Mouse (Mus musculus): Measurements from ENCODE around the gene Mxd3. TPM values are rescaled to one million over a fixed set of nuclear protein-coding genes. Genes with fewer than 3 reads are reported as not detected.

The Mxd3 gene
- polyA plus RNA-seq, 1 experiment from 2014 or later, result 24.9 TPM

DNA sequence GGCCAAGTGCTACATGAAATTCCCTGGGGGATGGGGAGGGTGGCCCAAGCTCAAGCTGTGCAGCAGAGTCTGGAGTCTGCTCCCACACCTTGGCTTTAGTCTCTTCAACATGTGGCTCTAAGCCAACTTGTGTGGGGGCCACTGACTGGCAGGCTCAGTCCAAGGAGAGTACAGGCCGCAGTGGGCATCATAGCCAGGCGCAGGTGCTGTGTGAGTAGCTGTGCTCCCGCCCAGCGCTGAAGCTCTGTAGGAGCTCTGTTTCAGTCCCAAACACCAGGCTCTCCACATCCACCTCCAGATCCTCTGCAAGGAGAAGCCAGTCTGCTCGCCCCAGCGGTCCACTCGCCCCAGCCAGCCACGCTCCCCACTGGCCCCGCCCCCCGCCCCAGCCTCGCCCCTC is 4.0 kb downstream of the Mxd3 start:
- Histone ChIP-seq H3K9ac (ENCODE audit: low read depth, low read length) (peak overlapping the region; percentile 43; the same call in 1 of the 2 replicates), H3K27me3 (replicated peaks; ENCODE audit: control insufficient read depth, insufficient read depth, low read length) (no peaks in the 10 kb centered on the region), H3K27ac (ENCODE audit: low read length) (peak overlapping the region; percentile 21; the same call in 1 of the 2 replicates), H3K4me2 (ENCODE audit: low read depth, low read length) (no peak overlapping the region), H3K36me3 (ENCODE audit: control insufficient read depth, insufficient read depth, low read length) (peaks cover 15% of the 10 kb centered on the region), H3K4me3 (ENCODE audit: low read length) (no peak overlapping the region), H3K4me1 (ENCODE audit: control insufficient read depth, insufficient read depth, low read length) (peaks cover 51% of the 10 kb centered on the region), H3K9me3 (ENCODE audit: control insufficient read depth, low read length) (no peaks in the 10 kb centered on the region)
- no peak for ATAC-seq
- 63% methylated on average over 11 of the region's 11 CpGs for WGBS

- Histone ChIP-seq H3K9ac (ENCODE audit: low read depth, low read length) (peak overlapping the region; percentile 97), H3K4me1 (ENCODE audit: control insufficient read depth, insufficient read depth, low read length) (peaks cover 38% of the 10 kb centered on the region), H3K27ac (ENCODE audit: low read length) (peak overlapping the region; percentile 89), H3K4me3 (ENCODE audit: low read length) (peak overlapping the region; percentile 78), H3K36me3 (ENCODE audit: control insufficient read depth, insufficient read depth, low read length) (peaks cover 22% of the 10 kb centered on the region), H3K9me3 (ENCODE audit: control insufficient read depth, low read length) (no peaks in the 10 kb centered on the region), H3K27me3 (replicated peaks; ENCODE audit: control insufficient read depth, insufficient read depth, low read length) (no peaks in the 10 kb centered on the region), H3K4me2 (ENCODE audit: low read depth, low read length) (peak overlapping the region; percentile 71)
- WGBS, result under 1% methylated on average over 31 of the region's 31 CpGs
- ATAC-seq, result peak; percentile 43
Observed at GRCm38 (mm10) chr13:55322130-55322825, 7.3 kb downstream of the Mxd3 start.

DNA sequence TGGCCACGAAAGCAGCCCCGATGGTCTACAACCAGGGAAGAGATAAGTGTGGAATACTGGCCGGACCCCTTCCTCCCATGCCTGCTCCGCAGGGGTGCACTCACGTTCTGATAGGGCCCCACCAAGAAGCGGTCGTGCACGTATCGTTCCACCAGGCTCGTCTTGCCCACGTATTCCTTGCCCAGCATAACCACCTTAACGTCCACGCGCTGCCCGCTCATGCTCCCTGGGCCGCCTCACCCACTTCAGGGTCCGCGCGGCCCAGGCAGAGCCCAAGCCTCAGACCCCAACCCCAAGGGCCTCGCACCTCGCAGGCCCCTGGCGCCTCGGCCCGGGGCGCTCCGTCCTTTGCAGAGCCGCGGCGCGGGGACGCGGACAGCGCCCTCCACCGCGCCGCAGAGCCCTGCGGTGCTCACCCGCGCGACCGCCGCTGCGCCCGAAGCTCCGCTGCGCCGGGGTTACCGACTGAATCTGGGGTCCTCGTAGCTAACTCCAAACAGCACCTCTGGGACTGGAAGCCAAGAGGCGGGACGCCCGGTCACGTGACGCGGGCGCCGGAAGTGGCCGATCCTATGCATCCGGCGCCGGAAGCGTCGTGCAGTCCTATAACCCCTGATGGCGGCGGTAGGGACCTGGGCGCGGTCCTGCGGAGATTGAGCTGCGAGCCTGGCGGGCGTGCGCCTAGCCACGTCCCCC is 8.0 kb downstream of the Mxd3 start, which contains the start of gene Rab24:
Gene Rab24 (minus strand): TSS at position 513 of the 696 bp plus-strand sequence.
- Histone ChIP-seq H3K4me1 (ENCODE audit: control insufficient read depth, insufficient read depth, low read length) (peaks cover 33% of the 10 kb centered on the region), H3K27ac (ENCODE audit: low read length) (peak within 1 kb of the TSS; percentile 89), H3K9ac (ENCODE audit: low read depth, low read length) (peak within 1 kb of the TSS; percentile 97), H3K4me2 (ENCODE audit: low read depth, low read length) (peak within 1 kb of the TSS; percentile 79), H3K4me3 (ENCODE audit: low read length) (peak within 1 kb of the TSS; percentile 78), H3K36me3 (ENCODE audit: control insufficient read depth, insufficient read depth, low read length) (peaks cover 22% of the 10 kb centered on the region), H3K9me3 (ENCODE audit: control insufficient read depth, low read length) (no peaks in the 10 kb centered on the region), H3K27me3 (replicated peaks; ENCODE audit: control insufficient read depth, insufficient read depth, low read length) (no peaks in the 10 kb centered on the region)
- ATAC-seq, result peak; percentile 88
- WGBS, result under 1% methylated on average over 73 of the region's 73 CpGs

GRCm38 (mm10) chr13:55319931-55320533 is 9.6 kb downstream of the Mxd3 start, which contains the start of gene Prelid1:
Gene Prelid1 (plus strand): TSS chr13:55320500.
- no peak for ATAC-seq
- WGBS, result 74% methylated on average over 4 of the region's 4 CpGs
- H3K36me3 ChIP-seq (ENCODE audit: control insufficient read depth, insufficient read depth, low read length), result peaks cover 13% of the 10 kb centered on the region

GRCm38 (mm10) chr13:55318351-55318750 is 11.3 kb downstream of the Mxd3 start:
- no peak overlapping the region for H3K4me2 ChIP-seq (ENCODE audit: low read depth, low read length)
- no peaks in the 10 kb centered on the region for H3K27me3 ChIP-seq (replicated peaks; ENCODE audit: control insufficient read depth, insufficient read depth, low read length)
- ATAC-seq, result no peak
- peaks cover 15% of the 10 kb centered on the region for H3K36me3 ChIP-seq (ENCODE audit: control insufficient read depth, insufficient read depth, low read length)
- WGBS, result 83% methylated on average over 3 of the region's 3 CpGs
- H3K9ac ChIP-seq (ENCODE audit: low read depth, low read length), result no peak overlapping the region
- no peaks in the 10 kb centered on the region for H3K9me3 ChIP-seq (ENCODE audit: control insufficient read depth, low read length)
- H3K4me3 ChIP-seq (ENCODE audit: low read length), result no peak overlapping the region
- H3K4me1 ChIP-seq (ENCODE audit: control insufficient read depth, insufficient read depth, low read length), result peaks cover 18% of the 10 kb centered on the region
- no peak overlapping the region for H3K27ac ChIP-seq (ENCODE audit: low read length)

More at GRCm38 (mm10) chr13:55319931-55320533, 9.6 kb downstream of the Mxd3 start, which contains the start of gene Prelid1:
- H3K27me3 ChIP-seq (replicated peaks; ENCODE audit: control insufficient read depth, insufficient read depth, low read length), result no peaks in the 10 kb centered on the region
- H3K9me3 ChIP-seq (ENCODE audit: control insufficient read depth, low read length), result no peaks in the 10 kb centered on the region
- peak within 1 kb of the TSS; percentile 79 for H3K4me2 ChIP-seq (ENCODE audit: low read depth, low read length)
- peak within 1 kb of the TSS; percentile 97 for H3K9ac ChIP-seq (ENCODE audit: low read depth, low read length)
- H3K4me1 ChIP-seq (ENCODE audit: control insufficient read depth, insufficient read depth, low read length), result peaks cover 26% of the 10 kb centered on the region
- peak within 1 kb of the TSS; percentile 78 for H3K4me3 ChIP-seq (ENCODE audit: low read length)
- peak within 1 kb of the TSS; percentile 81 for H3K27ac ChIP-seq (ENCODE audit: low read length)

- peaks cover 25% of the 10 kb centered on the region for H3K36me3 ChIP-seq (ENCODE audit: control insufficient read depth, insufficient read depth, low read length)
- H3K27me3 ChIP-seq (replicated peaks; ENCODE audit: control insufficient read depth, insufficient read depth, low read length), result no peaks in the 10 kb centered on the region
- no peak overlapping the region for H3K4me3 ChIP-seq (ENCODE audit: low read length)
- ATAC-seq, result peak; percentile 82
- no peak overlapping the region for H3K4me2 ChIP-seq (ENCODE audit: low read depth, low read length)
- H3K9me3 ChIP-seq (ENCODE audit: control insufficient read depth, low read length), result no peaks in the 10 kb centered on the region
- H3K9ac ChIP-seq (ENCODE audit: low read depth, low read length), result no peak overlapping the region
- WGBS, result 75% methylated on average over 2 of the region's 2 CpGs
- H3K27ac ChIP-seq (ENCODE audit: low read length), result peak overlapping the region; percentile 64
- H3K4me1 ChIP-seq (ENCODE audit: control insufficient read depth, insufficient read depth, low read length), result peaks cover 3% of the 10 kb centered on the region; the same call in 1 of the 2 replicates
Observed at GRCm38 (mm10) chr13:55314891-55315412, 14.7 kb downstream of the Mxd3 start.

- Histone ChIP-seq H3K27me3 (replicated peaks; ENCODE audit: control insufficient read depth, insufficient read depth, low read length) (no peaks in the 10 kb centered on the region), H3K9ac (ENCODE audit: low read depth, low read length) (no peak overlapping the region), H3K4me1 (ENCODE audit: control insufficient read depth, insufficient read depth, low read length) (no peaks in the 10 kb centered on the region), H3K4me3 (ENCODE audit: low read length) (no peak overlapping the region), H3K4me2 (ENCODE audit: low read depth, low read length) (no peak overlapping the region), H3K9me3 (ENCODE audit: control insufficient read depth, low read length) (no peaks in the 10 kb centered on the region), H3K27ac (ENCODE audit: low read length) (no peak overlapping the region), H3K36me3 (ENCODE audit: control insufficient read depth, insufficient read depth, low read length) (peaks cover 22% of the 10 kb centered on the region)
- ATAC-seq, result no peak
- whole genome bisulfite sequencing, result 86% methylated on average over 9 of the region's 9 CpGs
Observed at GRCm38 (mm10) chr13:55313051-55313450, 16.6 kb downstream of the Mxd3 start.

DNA sequence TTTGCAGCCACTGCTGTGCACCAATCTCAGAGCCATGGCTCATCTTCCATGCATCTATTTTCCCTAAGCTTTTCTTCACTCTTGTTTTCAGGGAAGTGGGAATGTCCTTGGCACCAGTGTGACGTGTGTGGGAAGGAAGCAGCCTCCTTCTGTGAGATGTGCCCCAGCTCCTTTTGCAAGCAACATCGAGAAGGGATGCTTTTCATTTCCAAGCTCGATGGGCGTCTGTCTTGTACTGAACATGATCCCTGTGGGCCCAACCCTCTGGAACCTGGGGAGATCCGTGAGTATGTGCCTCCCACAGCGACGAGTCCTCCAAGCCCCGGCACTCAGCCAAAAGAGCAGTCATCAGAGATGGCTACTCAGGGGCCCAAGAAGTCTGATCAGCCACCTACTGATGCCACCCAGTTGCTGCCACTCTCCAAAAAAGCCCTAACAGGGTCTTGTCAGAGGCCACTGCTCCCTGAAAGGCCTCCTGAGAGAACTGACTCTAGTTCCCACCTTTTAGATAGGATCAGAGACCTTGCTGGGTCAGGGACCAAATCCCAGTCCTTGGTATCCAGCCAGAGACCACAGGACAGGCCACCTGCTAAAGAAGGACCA is 17.5 kb downstream of the Mxd3 start:
- H3K4me1 ChIP-seq (ENCODE audit: control insufficient read depth, insufficient read depth, low read length), result no peaks in the 10 kb centered on the region
- H3K9me3 ChIP-seq (ENCODE audit: control insufficient read depth, low read length), result no peaks in the 10 kb centered on the region
- H3K27me3 ChIP-seq (replicated peaks; ENCODE audit: control insufficient read depth, insufficient read depth, low read length), result no peaks in the 10 kb centered on the region
- no peak for ATAC-seq
- H3K27ac ChIP-seq (ENCODE audit: low read length), result no peak overlapping the region
- peaks cover 26% of the 10 kb centered on the region for H3K36me3 ChIP-seq (ENCODE audit: control insufficient read depth, insufficient read depth, low read length)
- H3K9ac ChIP-seq (ENCODE audit: low read depth, low read length), result no peak overlapping the region
- no peak overlapping the region for H3K4me2 ChIP-seq (ENCODE audit: low read depth, low read length)
- WGBS, result 90% methylated on average over 8 of the region's 8 CpGs
- H3K4me3 ChIP-seq (ENCODE audit: low read length), result no peak overlapping the region

- Histone ChIP-seq H3K27me3 (replicated peaks; ENCODE audit: control insufficient read depth, insufficient read depth, low read length) (no peaks in the 10 kb centered on the region), H3K9me3 (ENCODE audit: control insufficient read depth, low read length) (no peaks in the 10 kb centered on the region), H3K4me1 (ENCODE audit: control insufficient read depth, insufficient read depth, low read length) (no peaks in the 10 kb centered on the region), H3K4me3 (ENCODE audit: low read length) (no peak overlapping the region), H3K27ac (ENCODE audit: low read length) (no peak overlapping the region), H3K36me3 (ENCODE audit: control insufficient read depth, insufficient read depth, low read length) (peaks cover 22% of the 10 kb centered on the region), H3K4me2 (ENCODE audit: low read depth, low read length) (no peak overlapping the region), H3K9ac (ENCODE audit: low read depth, low read length) (no peak overlapping the region)
- ATAC-seq, result no peak
- 79% methylated on average over 5 of the region's 5 CpGs for WGBS
Observed at GRCm38 (mm10) chr13:55300913-55301312, 28.7 kb downstream of the Mxd3 start.

Data from intestine, embryonic 16.5 days (tissue).